Mouse (Mus musculus) thymus, adult 2 months (tissue): ENCODE measurements around the gene Trmt1. TPM values are rescaled to one million over a fixed set of nuclear protein-coding genes. Genes with fewer than 3 reads are reported as not detected.
A peak's percentile ranks its signal among the peaks of the same experiment; 100 is the strongest.

Experiments used
- DNase-seq: peaks from one replicate; pipeline ENCODE4 v3.0.0; 2021
- H3K27ac ChIP-seq: fragments of 200-500 bp; 2 replicates; pipeline ENCODE4 v1.5.1; 2012; ENCODE audit warnings: low read length, control low read depth; ENCODE audit not compliant: control insufficient read depth, insufficient read depth
- H3K27me3 ChIP-seq: fragments of 200-500 bp; 2 replicates; pipeline ENCODE4 v1.6.1; 2012; ENCODE audit warnings: mild to moderate bottlenecking, low read length, moderate library complexity, mixed read lengths; ENCODE audit not compliant: control insufficient read depth, insufficient read depth
- H3K36me3 ChIP-seq: fragments of 200-500 bp; 2 replicates; pipeline ENCODE4 v1.6.1; 2012; ENCODE audit warnings: mild to moderate bottlenecking, low read length, moderate library complexity; ENCODE audit not compliant: control insufficient read depth, insufficient read depth
- H3K4me1 ChIP-seq: fragments of 200-500 bp; replicated peaks from 2 replicates; pipeline ENCODE4 v1.6.1; 2012; ENCODE audit warnings: low read length; ENCODE audit not compliant: control insufficient read depth, insufficient read depth
- H3K4me3 ChIP-seq: fragments of 200-500 bp; 2 replicates; pipeline ENCODE4 v1.5.1; 2012; ENCODE audit warnings: mild to moderate bottlenecking, low read length, control low read depth, moderate library complexity; ENCODE audit not compliant: control insufficient read depth, insufficient read depth
- CTCF ChIP-seq: fragments of 200-500 bp; IDR thresholded peaks from 2 replicates; pipeline ENCODE4 v1.5.1; 2012; ENCODE audit warnings: mild to moderate bottlenecking, control low read depth, low read length, moderate library complexity, borderline replicate concordance; ENCODE audit not compliant: control insufficient read depth, poor library complexity, insufficient read depth; ENCODE audit errors: extremely low read depth
- POLR2A ChIP-seq: fragments of 200-500 bp; IDR thresholded peaks from 2 replicates; pipeline ENCODE4 v1.6.1; 2012; ENCODE audit warnings: mild to moderate bottlenecking, low read length, control low read depth, moderate library complexity; ENCODE audit not compliant: control insufficient read depth, poor library complexity, insufficient read depth; ENCODE audit errors: extremely low read depth
- WGBS: fragments of 180-500 bp; shearing (Covaris S2); methylation state at CpG from one replicate; pipeline ENCODE4 v1.1.7; 2018; 5-methylcytosine and 5-hydroxymethylcytosine counted together
- polyA plus RNA-seq: library from polyadenylated mRNA; depleted of rRNA; stranded (reverse); fragments of >200 nt; gene quantifications from 2 replicates; pipeline ENCODE4 v1.2.3, GENCODE M21; 2012

Trmt1 gene
- polyA plus RNA-seq, 1 experiment, result 169 TPM

- H3K27ac ChIP-seq, result no peak overlapping the region
- H3K4me3 ChIP-seq, result no peak overlapping the region
- H3K4me1 ChIP-seq, result no peaks in the 10 kb centered on the region
- no peak for DNase-seq
- WGBS, result 95% methylated on average over 27 of the region's 27 CpGs
- H3K36me3 ChIP-seq, result no peaks in the 10 kb centered on the region
- TF ChIP-seq CTCF (no peak), POLR2A (no peak)
- H3K27me3 ChIP-seq, result no peaks in the 10 kb centered on the region
Measured at GRCm38 (mm10) chr8:84715893-84716468, 29.9 kb downstream of the Trmt1 start.

GRCm38 (mm10) chr8:84716790-84717189 lies 30.7 kb downstream of the Trmt1 start:
- no peak overlapping the region for H3K27ac ChIP-seq
- no peaks in the 10 kb centered on the region for H3K27me3 ChIP-seq
- H3K4me1 ChIP-seq, result no peaks in the 10 kb centered on the region
- 95% methylated on average over 11 of the region's 11 CpGs for WGBS
- no peak overlapping the region for H3K4me3 ChIP-seq
- DNase-seq, result no peak
- TF ChIP-seq CTCF (no peak), POLR2A (no peak)
- H3K36me3 ChIP-seq, result no peaks in the 10 kb centered on the region

GRCm38 (mm10) chr8:84718476-84718875 lies 32.4 kb downstream of the Trmt1 start:
- Histone ChIP-seq H3K4me3 (no peak overlapping the region), H3K27me3 (no peaks in the 10 kb centered on the region), H3K36me3 (no peaks in the 10 kb centered on the region), H3K27ac (no peak overlapping the region), H3K4me1 (peaks cover 11% of the 10 kb centered on the region)
- WGBS, result 97% methylated on average over 5 of the region's 5 CpGs
- TF ChIP-seq CTCF (no peak), POLR2A (no peak)
- DNase-seq, result no peak

DNA sequence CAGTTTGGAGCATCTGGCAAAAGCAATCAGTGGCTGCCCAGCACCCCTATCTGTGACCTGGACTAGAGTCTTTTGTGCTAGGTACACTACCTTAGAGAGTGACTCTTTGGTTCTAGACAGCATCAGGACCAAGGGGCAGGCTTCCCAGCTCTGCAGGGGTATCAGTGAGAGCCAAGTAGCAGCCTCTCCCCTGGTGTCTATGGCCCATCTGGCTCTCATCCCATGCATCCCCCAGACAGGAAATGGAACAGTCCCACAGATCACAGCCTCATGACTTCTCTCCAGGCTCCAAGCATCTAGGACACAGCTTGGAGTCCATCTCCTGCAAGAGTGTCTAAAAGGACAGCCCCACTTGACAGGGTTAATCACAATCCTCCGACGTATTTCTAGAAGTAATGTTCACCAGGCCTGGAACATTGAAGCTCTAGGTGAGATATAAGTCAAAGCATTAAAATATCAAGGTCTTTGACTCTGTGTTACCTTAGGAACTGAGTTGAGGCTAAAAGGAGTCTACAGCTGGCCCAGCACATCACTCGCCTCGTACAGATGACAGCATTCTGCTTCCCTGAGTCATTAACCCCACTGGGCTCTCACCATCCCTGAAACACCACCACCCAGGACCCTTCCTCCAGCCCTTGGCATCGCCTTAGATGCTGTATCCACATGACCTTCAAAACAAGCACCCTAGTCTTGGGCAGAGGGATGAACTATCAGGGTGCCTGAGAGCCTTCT lies 33.0 kb downstream of the Trmt1 start:
- Histone ChIP-seq H3K4me1 (peaks cover 18% of the 10 kb centered on the region), H3K27ac (no peak overlapping the region), H3K36me3 (no peaks in the 10 kb centered on the region), H3K4me3 (no peak overlapping the region), H3K27me3 (no peaks in the 10 kb centered on the region)
- no peak for TF ChIP-seq CTCF
- WGBS, result 95% methylated on average over 5 of the region's 5 CpGs
- DNase-seq, result no peak

DNA sequence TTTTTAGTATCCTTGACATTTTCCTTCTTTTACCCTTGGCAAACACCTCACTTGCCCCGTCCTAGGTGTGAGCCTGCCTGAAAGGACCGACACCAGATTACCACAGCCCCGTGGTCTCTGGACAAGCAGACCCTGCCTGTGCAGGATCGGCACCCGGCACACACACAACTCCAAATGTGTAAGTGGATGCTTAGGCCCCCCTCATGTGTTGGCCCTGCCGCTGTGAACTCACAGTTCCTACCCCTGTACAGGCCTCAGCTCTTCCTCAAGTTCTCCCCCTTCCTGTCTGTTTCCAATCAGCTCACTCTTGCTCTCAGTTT lies 36.4 kb downstream of the Trmt1 start:
- WGBS, result 53% methylated on average over 6 of the region's 6 CpGs
- H3K27ac ChIP-seq, result peak overlapping the region; percentile 26; the same call in 1 of the 2 replicates
- H3K36me3 ChIP-seq, result no peaks in the 10 kb centered on the region
- TF ChIP-seq CTCF, result no peak; the same call in 1 of the 2 replicates
- TF ChIP-seq POLR2A, result no peak
- no peak overlapping the region for H3K4me3 ChIP-seq
- DNase-seq, result no peak
- H3K27me3 ChIP-seq, result no peaks in the 10 kb centered on the region
- H3K4me1 ChIP-seq, result peaks cover 30% of the 10 kb centered on the region

- no peak for TF ChIP-seq POLR2A
- TF ChIP-seq CTCF, result no peak
- Histone ChIP-seq H3K4me1 (peaks cover 30% of the 10 kb centered on the region), H3K4me3 (peak within 1 kb of the TSS; percentile 18), H3K27me3 (no peaks in the 10 kb centered on the region), H3K36me3 (no peaks in the 10 kb centered on the region), H3K27ac (peak within 1 kb of the TSS; percentile 26; the same call in 1 of the 2 replicates)
- peak; percentile 56 for DNase-seq
- 9% methylated on average over 10 of the region's 10 CpGs for WGBS
Measured at GRCm38 (mm10) chr8:84722850-84723570, 36.9 kb downstream of the Trmt1 start, which contains the start of gene G430095P16Rik. TSS of gene G430095P16Rik (plus strand) at chr8:84723007.

GRCm38 (mm10) chr8:84723571-84723900 lies 37.4 kb downstream of the Trmt1 start:
- WGBS, result 18% methylated on average over 7 of the region's 7 CpGs
- TF ChIP-seq POLR2A, result no peak
- no peak for TF ChIP-seq CTCF
- Histone ChIP-seq H3K27ac (peak overlapping the region; percentile 26; the same call in 1 of the 2 replicates), H3K36me3 (no peaks in the 10 kb centered on the region), H3K27me3 (no peaks in the 10 kb centered on the region), H3K4me1 (peaks cover 30% of the 10 kb centered on the region), H3K4me3 (peak overlapping the region; percentile 18)
- DNase-seq, result peak; percentile 37
